Mouse (Mus musculus) thymus, postnatal 25 days (tissue): ENCODE results near the gene Trip10.

ENCODE experiments used
- DNase-seq: peaks from one replicate; pipeline ENCODE4 v3.0.0; 2022

The Trip10 gene

DNA sequence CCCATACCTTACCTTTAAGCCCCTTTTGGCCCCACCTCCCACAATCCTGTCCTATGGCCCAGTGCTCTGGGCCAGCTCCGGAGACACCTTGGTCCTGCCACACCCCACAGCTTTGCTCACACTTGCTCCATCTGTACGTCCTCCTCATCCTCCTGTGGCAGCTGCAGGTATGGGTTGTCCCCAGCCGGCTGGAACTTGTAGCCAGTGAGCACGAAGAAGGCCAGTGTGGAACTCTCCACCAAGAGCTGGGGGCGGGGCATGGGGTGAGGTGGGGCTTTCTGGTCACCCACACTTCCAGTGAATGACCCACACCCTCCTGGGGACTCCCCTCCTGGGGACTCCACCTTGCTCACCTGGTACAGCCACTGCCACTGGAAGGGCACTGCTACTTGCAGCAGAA, 13.5 kb upstream of the Trip10 start:
- DNase-seq, result no peak

DNA sequence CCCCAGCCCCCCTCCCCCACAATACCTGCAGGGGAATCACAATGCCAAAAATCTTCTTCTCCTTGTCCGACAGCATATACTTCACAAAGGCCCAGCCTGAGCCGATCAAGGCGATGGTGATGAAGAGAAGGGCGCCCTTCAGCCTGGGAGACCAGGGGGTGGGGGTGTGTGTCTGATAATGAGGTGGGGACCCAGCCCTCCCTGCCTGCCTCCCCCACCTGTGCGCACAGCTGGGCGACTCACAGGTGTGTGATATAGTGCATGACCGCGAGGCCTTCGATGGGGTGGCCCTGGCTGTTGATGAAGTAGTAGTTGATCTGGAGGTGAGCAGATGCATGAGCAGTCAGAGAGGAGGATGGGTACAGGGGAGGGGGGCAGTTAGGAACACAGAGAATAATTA, 12.1 kb upstream of the Trip10 start:
- DNase-seq, result no peak

DNA sequence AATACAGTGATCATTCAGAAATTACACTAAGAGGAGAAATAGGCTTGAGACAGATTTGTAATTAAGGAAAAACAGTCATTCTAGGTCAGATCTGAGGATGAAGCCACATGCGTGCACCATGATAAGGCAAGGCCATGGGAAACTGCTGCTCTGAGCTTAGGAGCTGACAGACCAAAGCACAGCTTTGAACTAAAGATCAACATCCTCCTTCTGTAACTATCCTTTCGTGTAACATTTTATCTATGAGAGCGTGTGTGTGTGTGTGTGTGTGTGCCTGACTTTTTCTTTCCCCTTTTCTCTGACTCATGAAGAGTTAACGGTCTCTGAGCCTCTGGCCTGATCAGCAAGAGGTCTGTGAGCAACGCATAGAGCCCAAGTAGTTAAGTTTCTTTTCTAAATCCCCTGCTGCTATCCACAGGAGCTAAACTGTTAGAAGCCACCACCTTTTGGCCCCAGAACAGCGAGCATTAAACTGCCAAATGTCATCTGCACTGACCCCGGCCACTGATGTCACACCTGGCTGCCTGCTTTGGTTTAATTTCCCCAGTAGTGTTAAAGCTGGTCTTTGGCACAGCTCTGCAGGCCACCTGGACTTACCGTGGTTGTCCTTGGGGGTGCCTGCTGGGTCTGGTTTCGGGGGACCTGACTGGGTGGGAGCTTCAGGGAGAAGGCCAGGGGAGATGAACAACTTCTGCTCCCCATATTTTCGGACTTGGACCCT, 5.4 kb upstream of the Trip10 start:
- no peak for DNase-seq

DNA sequence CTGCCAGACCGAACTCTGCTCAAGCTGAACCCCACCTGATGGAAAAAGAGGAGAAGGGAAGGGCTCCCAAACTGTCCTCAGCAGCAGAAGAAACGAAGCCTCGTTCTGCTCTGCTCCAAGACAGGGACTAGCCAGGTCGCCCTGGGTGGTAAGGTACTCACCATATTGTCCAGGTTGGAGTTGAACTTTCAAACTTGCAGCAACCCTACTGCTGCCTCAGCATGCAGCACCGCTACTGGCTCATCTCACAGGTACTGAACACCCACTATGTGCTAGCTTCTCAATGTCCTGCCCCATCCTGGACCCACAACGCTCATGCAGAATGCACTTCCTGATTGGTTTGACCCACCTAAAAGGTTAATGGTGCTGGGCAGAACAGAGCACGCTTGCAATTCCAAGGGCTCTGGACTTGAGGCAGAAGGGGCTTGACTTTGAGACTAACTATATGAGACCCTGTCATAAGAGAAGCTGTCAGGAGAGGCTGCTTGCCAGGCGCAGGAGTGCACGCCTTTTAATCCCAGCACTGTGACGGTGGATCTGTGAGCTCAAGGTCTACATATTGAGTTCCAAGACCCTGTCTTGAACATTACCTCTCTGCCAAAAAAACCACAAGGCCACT, 3.8 kb upstream of the Trip10 start:
- DNase-seq, result no peak

DNA sequence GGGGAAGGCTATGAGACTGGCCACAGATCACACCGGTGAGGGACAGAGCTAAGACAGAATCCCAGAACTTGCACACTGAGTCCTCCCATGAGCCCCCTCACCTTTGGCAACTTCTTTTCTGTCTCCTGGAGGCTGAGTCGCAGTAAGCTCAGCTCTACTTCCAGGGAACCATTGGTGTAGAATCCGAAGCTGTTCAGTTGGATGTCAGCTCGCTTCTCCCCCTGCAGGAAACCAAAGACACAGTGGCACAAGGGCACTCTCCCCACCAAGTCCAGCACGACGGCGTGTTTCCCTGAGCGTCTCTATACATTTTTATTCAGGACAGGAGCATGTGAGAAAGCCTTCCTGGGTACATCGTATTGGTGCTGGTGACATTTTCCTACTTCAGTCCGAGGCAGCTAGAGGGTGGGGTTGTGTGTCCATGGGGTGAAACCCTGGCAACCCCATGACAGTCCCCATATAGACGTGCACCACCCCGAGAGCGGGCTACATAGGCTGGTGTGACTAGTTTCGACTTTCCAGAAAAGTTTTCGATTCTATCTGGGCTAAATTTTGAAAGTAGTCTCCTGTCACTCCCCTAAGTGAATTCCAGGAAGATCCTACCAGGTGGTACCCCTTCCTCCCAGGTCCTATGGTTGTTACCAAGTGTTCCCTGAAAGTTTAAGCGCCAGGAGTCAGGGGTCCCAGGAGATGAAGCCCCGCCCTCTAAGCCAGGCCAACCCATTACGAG, 2.4 kb upstream of the Trip10 start:
- no peak for DNase-seq

DNA sequence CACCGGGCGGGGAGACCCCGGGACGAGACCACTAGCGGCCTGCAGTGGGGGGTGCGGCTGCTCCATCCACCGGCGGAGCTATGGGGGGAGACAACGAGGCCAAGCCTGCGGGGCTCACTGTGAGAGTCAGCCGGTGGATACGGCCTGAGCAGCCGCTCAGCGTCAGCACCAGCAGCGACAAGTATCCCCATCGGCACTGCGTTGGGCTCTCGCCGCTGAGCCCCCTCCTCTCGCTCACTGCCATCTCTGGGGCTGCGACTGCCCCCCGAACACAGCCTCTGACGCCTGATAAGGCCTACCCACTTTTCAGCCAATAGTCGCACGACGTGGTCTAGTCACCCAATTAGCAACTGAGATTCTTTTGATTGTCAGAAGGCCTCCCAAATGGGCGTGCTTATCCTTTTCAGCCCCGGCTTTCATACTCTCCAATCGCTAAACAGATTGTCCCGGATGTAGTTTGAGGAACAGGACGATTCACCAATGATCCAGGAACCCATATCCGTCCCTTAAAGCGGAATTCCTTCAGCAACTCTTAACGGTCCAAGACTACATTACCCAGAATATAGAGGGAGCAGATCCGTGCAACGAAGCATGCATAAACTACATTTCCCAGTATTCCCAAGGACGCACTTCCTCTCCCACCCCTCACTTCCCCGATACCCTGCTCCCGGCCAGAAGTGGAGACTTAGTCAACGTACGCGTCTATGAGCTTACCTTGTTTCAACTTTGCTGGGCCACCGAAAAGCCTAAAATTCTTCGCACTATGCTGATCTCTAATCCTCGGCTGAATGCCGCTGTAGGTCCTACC, 1.7 kb upstream of the Trip10 start:
- DNase-seq, result peak; percentile 91

DNA sequence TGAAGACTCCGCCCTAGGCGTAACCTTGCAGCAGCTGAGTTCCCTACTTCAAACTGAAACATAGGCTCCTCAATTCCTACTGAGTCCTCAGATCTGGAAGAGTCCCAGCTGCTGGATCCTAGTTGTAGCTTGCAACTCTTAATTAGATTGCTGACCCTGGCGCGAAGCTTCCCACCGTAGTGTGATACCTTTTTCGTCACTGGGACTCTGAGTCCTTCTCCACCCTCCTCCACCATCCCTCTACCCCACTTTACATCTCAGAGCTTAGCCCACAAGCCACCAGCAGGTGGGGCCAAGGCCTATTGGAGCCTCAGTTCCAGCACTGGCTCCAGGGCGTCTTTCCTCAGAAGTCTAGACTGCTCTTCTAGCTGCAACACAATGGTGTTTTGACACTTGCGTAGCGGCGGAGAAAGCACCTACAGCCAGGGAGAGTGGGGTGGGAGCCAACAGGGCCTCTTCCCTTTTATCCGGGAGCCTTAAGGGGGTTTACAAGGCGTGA, 1.0 kb upstream of the Trip10 start, which contains the start of gene Gpr108:
Gene Gpr108 (minus strand): TSS at position 246 of the 499 bp plus-strand sequence.
- DNase-seq, result peak; percentile 93

DNA sequence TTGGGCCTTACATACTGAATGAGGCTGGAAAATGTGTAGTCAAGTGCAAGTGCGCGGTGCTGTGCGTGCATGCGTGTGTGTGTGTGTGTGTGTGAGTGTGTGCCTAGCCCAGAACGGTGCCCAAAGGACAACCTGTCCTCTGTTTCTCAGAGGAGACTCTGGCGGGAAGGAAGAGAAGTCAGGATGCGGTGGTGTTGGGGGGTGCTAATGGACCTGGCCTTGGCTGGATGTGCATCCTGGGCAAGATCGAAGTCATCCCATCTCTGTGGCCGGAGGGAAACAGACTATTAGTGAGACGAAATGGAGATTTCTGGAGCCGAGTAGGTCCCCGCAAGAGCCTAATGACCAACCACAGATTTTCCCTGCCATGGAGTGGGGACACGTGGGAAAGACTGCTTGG, 484 bp upstream of the Trip10 start:
- no peak for DNase-seq

DNA sequence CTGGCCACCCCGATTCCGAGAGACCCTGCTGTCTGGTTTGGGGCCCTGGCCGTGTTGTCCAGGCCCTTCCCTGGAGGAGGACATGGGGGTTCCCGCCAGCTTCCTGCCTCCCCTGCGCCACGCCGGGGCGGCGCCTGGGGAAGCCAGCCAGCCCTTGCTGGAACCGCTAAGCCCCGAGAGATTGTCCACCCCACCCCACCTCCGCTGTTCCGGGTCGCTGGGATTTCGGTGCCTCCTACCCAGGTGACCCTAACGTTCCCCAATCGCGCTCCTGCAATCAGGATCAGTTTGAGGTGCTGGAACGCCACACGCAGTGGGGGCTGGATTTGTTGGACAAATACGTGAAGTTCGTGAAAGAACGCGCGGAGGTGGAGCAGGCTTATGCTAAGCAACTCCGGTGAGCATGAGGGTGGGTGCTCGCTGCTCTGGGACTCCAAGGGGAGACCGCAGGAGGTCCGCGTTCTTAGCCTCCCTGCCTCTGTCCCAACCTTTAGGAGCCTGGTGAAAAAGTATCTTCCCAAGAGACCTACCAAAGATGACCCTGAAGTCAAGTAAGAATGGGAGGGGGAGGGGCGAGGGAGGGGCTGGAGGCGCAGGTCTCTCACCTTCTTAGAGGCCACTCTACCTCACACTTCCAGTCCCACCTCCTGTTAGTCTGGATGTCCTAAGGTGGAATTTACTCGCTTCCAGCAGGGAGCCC, 1.4 kb downstream of the Trip10 start:
- peak; percentile 25 for DNase-seq

DNA sequence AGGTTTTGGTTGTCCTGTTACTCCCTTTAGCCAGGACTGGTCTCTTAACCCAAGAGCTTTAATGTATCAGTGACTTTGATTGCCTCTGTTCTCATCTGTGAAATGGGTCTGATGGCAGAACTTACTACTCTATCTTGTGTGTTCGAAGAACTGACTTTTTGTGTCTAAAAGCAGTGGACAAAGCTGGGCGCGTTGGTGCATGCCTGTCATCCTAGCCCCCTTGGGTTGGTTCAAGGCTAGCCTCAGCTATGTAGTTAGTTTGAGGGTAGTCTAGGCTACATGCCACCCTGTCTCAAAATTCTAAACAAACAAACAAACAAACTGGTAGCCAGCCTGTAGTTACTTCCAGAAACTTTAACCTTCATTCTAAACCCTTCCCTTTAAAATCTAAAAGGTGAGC, 2.2 kb downstream of the Trip10 start:
- no peak for DNase-seq

DNA sequence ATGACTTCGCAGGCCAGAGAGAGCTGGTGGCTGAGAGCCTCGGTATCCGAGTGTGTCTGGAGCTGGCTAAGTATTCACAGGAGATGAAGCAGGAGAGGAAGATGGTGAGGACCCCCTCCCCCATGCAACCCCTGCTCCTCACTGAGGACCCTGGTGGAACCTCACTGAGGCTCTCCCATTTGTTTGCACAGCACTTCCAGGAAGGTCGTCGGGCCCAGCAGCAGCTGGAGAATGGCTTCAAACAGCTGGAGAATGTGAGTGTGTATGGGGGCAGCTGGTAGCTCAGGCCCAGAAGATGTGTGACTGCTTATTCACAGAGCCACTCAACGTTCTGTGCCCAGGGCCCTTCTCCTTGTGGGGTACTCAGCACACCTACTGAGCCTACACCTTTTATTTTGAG, 4.1 kb downstream of the Trip10 start:
- no peak for DNase-seq

DNA sequence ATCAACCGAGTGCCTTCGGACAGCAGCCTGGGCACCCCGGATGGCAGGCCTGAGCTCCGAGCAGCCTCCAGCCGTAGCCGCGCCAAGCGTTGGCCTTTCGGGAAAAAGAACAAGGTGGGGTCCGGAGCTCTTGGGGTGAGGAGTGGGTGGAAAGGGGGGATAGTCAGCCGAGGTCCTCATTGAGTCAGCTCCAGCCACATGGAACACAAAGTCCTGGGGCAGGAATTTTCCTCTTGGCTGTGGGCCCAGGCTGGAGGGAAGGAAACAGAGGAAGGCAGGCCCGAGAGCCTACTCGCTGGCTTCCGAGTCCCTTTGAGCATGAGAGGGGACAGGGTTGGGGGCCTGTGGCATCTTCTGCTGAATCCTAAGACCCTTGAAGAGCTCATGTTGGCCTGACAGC, 6.1 kb downstream of the Trip10 start:
- DNase-seq, result no peak

DNA sequence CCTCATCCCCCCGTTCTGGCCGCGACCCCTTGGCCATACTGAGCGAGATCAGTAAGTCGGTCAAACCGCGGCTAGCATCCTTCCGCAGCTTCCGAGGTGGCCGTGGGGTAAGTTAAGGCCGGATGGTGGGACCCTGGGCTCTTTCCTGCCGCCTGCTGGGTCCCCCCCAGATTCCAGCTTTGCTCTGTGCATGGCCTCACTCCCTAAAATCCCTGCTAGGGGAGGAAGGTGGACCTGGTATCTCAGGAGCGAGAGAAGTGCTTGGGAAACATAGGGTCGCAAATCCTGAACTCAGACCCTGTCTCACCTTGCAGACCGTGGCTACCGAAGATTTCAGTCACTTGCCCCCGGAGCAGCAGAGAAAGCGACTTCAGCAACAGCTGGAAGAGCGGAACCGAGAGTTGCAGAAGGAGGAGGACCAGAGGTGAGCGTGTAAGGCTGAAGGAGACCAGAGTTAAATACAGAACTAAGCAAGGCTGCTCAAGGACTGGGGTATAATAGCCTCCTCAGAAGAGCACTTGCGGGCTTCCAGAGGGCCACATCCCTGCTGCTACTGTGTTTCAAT, 7.7 kb downstream of the Trip10 start:
- DNase-seq, result no peak

DNA sequence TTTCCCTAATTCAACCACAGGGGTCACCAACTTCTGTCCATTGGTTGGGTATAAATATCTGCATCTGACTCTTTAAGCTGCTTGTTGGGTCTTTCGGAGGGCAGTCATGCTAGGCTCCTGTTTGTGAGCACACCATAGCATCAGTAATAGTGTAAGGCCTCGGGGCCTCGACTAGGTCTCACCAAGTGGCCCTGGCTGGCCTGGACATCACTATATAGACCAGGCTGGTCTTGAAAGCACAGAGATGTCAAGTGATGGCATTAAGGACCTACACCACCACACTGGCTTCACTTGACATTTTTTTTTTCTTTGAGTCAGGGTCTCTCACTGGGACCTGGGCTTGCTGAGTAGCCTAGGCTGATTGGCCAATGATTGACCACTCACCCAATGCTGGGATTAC, 8.9 kb downstream of the Trip10 start:
- DNase-seq, result no peak

DNA sequence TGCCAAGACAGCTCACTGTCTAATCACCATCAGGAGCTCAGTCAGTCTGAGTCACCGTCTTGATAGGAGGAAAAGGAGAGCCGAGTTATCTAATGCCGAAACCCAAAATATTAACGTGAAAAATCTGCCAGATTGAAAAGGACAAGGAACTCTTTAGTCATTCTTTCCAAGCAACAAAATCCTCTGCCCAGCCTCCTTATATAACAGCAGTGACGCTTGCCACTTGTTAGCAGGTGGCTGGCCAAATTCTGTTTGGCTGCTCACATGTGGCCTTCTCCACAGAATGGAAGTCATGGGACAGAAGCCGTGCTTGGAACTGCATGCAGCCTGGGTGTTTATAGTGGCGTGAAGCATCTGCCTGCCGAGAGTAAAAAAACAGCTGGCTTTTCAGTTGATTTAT, 10.5 kb downstream of the Trip10 start:
- DNase-seq, result no peak

DNA sequence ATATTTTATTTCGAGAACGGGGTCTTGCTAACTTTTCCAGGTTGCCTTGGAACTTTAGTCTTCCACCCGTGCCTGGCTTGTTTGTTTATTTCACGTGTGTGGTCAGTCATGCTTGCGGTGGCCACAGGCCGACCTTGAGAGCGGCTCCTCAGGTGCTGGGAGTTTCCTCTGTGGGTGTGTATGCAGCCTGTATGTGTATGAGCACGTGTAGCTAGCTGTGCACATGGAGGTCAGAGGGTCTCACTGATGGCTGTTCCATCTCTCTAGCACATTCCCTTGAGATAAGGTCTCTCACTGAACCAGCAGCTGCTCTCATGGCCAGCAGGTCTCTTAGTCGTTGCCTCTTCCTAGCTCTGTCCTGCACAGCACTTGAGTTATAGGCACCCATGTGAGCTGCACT, 11.1 kb downstream of the Trip10 start:
- no peak for DNase-seq

DNA sequence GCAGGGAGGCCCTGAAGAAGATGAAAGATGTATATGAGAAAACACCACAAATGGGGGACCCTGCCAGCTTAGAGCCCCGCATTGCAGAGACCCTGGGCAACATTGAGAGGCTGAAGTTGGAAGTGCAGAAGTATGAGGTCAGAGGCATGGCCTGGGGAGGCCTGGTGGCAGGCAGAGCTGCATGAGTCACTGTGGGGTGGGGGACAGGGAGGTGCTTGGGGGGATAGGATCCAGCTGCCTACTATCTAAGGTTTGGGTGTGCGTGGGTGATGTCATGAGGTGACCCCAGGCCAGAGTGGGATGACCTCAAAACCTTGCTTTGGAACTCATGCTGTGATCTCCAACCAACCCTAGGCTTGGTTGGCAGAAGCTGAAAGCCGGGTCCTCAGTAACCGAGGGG, 12.0 kb downstream of the Trip10 start:
- no peak for DNase-seq

DNA sequence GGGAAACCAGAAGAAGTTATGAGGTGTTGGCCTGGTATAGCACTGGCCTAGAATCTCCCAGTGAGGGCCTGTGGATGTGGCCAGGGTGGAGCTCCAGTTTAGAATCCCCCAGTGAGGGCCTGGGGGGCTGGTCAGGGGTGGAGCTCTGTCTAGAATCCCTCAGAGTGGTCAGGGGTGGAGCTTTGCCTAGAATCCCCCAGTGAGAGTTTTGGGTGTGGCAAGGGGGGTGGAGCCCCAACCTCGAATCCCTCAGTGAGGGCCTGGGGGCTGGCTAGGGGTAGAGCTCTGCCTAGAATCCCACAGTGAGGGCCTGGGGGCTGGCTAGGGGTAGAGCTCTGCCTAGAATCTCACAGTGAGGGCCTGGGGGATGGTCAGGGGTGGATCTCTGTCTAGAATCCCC, 12.5 kb downstream of the Trip10 start:
- no peak for DNase-seq

DNA sequence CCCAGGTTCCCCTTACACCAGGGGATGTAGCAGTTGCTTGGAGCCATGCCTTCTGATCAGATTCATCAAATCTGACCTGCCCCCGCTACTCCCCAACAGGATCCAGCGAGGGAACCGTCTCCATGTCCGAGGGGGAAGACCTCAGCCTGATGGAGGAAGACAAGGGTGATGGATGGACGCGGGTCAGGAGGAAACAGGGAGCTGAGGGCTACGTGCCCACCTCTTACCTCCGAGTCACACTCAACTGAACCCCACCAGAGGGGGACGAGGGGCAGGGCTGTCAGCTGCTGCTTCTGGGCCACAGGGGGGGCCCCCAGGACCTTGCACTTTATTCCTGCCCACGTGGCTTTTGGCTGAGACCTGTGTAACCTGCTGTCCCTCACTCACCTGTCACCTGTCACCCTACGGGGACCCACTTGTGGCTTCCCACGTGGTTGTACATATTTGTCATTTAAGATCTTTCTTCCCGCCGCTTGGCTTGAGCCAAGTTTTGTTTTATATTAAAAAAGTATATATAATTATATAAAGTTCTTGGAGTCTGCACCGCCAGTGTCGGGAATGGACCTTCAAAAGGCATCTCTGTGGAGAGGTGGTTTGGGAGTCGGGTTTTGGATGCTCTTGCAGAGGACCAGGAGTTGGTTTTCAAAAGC, 13.8 kb downstream of the Trip10 start:
- DNase-seq, result no peak

DNA sequence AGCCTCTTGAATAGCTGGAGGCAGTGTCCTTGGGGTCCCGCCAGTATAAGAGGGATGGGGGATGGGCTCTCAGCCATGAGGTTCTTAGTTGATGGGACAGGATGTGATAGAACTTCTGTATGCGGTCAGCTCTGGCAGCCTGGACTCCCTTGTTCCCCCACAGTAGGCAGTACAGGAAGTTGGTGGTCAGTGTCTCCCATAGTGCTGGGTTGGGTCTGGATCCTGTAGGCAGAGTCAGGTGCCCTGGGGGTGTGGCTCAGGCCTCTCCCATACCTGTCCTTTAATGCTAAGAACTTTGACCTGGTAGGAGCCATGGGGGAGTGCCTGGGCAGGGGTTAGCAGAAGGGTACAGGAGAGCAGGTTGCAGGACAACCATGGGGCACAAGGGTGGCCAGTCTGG, 14.9 kb downstream of the Trip10 start:
- no peak for DNase-seq
